Mouse (Mus musculus): ENCODE measurements at regions not wholly inside any gene's neighbourhood (a gene's known extent, or its start where the extent isn't known, plus 50 kb on each side); places are given as distances from the start of the nearest gene placed in this dataset.

DNA sequence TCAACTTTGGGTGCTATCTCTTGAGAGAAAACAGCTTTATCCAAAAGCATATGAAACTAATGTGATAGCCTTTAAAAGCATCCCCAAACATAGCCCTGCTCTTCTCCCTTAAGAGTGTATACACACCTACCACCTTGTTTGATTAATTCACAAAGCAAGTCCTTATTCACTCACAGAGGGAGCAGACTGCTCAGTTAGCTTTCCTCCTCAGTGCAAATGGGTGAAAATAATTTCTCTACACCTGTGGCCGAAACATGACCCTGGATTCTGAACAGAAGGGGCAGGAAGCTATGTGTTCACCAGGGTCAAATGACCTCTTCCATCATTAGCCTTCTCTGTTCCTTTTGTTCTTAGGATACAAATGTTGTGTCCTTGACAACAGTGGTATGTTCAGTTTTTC lies 181.2 kb upstream of the Camk1g start:
- no peak for DNase-seq

GRCm38 (mm10) chr1:193550761-193551160 lies 180.7 kb upstream of the Camk1g start:
- no peak for DNase-seq

- DNase-seq, result no peak
Measured at GRCm38 (mm10) chr1:193547356-193547755, 177.3 kb upstream of the Camk1g start.

- DNase-seq, result no peak
Measured at GRCm38 (mm10) chr1:193546044-193546432, 175.9 kb upstream of the Camk1g start.

DNA sequence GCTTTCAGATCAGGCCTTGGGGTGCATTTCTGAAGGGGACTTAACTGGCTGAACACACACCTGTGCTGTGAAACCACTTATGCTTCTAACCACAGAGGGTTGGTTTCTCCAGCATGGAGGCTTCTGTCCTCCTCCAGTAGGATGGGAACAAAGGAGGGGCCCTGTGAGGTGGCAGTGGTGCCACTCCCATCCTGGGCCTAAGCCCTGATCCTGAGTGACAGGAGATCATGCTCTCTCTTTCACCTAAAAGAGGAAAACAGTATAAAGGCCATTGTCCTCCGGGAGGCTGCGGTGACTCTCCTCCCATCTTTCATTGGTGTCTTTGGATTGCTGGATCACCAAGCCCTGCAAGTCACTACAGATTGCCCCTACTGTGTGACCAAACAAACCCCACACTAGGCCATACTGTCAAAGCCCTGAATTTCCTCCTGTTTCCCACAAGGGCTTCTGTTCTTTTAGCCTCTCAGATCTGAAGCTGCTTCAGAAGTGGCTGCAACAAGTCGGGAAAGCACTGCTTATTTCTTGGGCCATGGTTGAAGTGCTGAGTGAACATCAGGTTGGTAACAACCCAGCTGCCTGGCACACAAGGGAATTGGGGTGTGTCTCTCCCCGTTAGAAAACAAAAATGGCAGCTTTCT lies 175.4 kb upstream of the Camk1g start:
- DNase-seq, result no peak

DNA sequence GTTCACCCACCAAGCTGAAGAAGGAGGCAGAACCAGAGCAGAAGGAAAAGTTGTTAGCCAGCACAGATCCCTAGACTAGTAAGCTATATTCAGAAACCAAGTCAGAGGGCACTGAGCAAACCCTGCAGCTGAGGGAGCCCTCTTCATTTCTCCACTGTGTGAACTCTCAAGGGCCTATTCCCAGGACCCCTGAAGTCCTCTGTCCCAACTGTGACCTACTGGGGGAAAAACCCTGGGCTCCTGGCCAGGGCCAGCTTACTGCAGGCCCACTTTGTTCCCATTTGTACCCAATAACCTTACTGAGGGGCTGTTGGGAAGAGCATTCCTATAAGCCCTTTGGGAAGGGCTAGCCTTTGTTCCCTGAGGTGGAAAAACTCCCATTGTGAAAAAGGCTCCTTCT lies 174.7 kb upstream of the Camk1g start:
- no peak for DNase-seq

DNA sequence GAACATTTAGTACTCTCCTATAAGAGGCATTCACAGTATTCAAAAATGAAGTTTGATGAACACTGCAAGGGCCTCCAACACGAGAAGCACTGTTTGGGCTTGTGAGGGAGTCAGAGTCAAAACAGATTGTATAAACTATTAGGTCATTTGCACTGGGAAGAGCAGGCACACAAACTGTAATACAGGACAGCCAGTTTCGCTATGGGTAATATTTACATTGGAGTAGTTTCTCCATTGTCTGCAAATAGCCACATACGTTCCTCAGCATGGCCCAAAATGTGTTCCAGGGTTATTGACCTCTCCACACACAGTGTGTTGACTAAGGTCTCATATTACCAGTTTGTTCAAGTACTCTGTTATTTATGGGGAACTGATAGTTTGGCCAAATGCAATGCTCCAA lies 173.7 kb upstream of the Camk1g start:
- no peak for DNase-seq

GRCm38 (mm10) chr1:193543284-193543683 lies 173.2 kb upstream of the Camk1g start:
- no peak for DNase-seq

- DNase-seq, result no peak
Measured at GRCm38 (mm10) chr1:193541934-193542580, 172.0 kb upstream of the Camk1g start.

DNA sequence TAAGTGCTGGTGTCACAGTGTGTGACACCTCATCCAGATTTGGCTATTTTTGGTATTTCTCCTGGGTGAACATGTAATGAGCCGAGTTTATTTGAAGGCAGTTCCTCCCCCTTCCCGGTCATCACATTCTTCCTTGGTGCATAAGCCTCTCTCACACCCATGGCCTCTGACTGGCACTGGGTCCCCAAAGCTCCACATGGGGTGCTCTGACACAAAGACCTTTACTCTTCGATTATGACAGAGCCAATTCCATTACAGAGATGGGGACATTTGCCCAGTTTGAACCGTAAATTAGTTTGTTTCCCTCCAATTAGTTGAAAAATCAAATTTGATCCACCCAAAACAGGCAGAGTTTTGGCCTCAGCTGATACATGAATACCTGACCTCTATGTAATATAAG lies 171.2 kb upstream of the Camk1g start:
- no peak for DNase-seq

- DNase-seq, result no peak
Measured at GRCm38 (mm10) chr1:193540486-193540885, 170.4 kb upstream of the Camk1g start.

- peak in 1 of 2 experiments; percentile 23 for DNase-seq
Measured at GRCm38 (mm10) chr1:193539261-193539660, 169.2 kb upstream of the Camk1g start.

- DNase-seq, result peak in 1 of 2 experiments; percentile 27
Measured at GRCm38 (mm10) chr1:193538425-193538824, 168.3 kb upstream of the Camk1g start.

GRCm38 (mm10) chr1:193537616-193538015 lies 167.5 kb upstream of the Camk1g start:
- DNase-seq, result no peak

DNA sequence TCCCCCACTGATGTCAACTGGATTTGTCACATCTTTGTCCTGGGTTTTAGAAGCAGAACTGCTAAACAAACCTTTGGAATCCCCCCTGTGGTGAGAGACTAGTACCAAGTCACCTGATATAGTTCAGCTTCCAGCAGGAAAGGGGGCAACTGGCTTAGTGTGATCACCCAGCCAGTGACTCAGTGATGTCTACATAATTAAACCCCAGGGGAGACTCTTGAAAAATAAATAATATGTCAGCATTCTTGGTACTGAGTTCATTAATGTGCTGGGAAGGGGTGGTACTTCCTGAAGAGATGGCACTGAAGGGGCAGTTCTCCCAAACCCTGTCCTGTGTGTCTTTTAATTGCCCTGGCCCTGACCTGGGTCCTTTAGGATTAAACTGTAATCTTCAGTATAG lies 166.5 kb upstream of the Camk1g start:
- no peak for DNase-seq

DNA sequence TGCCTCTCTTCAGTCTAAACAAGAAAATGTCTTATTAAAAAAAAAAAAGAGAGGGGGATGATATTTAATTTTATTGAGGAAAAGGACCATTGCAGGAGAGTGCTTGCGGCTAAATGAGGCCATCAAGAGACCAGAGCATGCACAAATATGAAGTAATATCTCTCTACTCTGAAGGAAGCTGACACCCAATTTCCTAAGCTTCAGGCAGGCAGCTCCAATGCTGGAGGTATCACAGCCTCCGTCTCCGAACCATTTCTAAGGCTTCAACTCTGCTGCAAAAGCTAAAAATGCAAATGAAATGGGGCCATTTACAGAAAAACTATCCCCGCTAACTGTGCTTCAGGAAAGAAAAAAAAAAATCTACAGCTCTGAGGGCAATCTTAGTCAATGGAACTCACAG lies 164.4 kb upstream of the Camk1g start:
- no peak for DNase-seq

- no peak for DNase-seq
Measured at GRCm38 (mm10) chr1:193526501-193526900, 156.4 kb upstream of the Camk1g start.

DNA sequence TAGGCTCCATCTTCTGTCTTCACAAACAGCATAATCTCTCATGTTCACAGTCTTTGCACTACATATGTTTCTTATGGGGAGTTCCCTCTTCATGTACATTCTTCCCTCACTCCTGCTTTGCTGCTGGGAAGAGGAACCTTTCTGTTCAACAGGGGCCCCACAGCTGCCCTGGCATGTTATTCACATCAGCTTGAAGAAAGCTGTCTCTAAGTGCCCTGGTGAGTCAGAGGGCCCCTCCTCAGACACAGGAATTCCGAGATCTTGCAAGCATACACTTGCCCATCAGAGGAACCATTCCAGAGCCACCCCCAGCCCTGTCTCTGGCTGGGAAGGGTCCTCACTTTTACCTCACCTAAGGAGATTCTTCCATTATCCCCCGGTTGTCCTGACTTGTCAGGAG lies 151.9 kb upstream of the Camk1g start:
- no peak for DNase-seq

GRCm38 (mm10) chr1:193518840-193519239 lies 148.7 kb upstream of the Camk1g start:
- DNase-seq, result no peak

- no peak for DNase-seq
Measured at GRCm38 (mm10) chr1:193517968-193518367, 147.9 kb upstream of the Camk1g start.

DNA sequence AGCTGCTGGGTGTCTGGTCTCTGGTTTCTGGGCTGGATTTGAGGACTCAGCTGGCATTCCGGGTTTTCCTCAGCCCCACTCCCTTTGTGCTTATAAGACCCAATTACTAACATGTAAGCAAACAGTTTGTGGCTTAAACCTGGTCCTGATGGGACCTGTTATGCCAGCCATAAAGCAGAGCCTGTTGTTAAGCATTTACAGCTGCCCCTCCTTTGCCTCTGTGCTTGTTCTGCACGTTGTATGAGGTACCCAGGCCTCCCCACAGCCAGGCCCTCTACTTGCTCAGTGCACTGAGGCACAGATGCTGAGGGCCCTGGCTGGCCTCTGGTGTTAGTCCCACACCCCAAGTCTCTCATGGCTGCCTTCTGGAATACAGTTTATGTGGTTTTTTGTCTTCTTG lies 147.2 kb upstream of the Camk1g start:
- no peak for DNase-seq

DNA sequence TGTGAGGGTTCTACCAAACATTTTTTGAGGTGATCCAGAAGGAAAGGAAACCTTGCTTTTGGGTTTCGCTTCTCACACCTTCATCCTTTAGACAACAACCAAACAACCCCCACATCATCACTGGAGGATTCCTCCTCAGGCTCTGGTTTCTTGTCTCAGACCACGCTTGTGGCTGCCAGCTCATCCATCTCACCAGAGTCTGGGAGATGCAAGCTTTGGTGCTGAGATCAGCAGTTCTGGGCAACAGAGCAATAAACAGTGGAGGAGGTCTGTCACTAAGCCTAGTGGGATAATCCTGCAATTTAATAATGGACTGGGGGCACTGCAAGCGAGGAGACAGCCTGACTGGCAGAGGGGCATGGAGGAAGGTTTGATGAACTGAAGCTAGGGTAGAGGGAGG lies 146.3 kb upstream of the Camk1g start:
- no peak for DNase-seq

DNA sequence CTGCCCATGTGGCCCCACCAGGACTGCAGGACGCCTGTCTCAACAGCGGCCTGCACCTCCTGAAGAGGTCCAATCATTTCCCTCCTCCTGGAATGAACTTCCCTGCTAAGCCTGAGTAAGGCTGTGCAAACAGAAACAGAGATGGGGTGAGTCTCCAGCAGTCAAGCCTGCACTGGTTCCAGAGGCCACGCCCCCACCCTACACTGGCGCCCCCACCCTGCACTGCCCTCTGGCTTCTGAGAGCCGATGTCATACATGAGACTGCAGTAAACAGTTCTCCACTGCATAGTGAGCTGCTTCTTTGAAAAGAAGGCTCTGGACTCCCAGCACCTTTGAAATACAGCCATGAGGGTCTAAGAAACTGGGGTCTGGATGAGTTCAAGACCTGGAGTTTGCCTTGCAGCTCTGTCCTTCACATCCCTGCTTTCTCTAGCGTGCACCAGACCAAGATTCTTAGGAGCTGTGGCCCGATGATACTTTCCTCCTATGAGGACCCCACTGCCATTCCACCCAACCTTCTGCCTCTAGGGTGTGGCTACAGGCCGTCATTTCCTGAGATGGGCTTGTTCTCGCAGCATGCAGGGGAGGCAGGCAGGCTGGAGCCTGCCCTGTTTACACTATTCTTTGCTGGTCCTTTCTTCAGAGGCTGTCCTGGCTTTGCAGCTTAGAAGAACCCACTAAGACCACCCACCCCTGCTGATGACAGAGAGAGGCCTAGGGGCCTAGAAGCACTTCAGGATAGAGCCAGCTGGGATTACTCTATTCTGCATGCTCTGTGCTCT lies 144.0 kb upstream of the Camk1g start:
- no peak for DNase-seq

All from kidney, adult 8-10 months (tissue).